Mouse (Mus musculus) layer of hippocampus, adult 11-12 months (tissue): ENCODE results near the gene Kif7.

Experiments used
- DNase-seq: peaks from one replicate; pipeline ENCODE4 v3.0.0; 2022; ENCODE audit warnings: low spot score

Kif7 gene

GRCm38 (mm10) chr7:79721386-79721977 lies 6.0 kb upstream of the Kif7 start:
- DNase-seq, result peak; percentile 35

- no peak for DNase-seq
Measured at GRCm38 (mm10) chr7:79710831-79711230, 4.7 kb downstream of the Kif7 start.

GRCm38 (mm10) chr7:79710130-79710607 lies 5.4 kb downstream of the Kif7 start:
- peak; percentile 51 for DNase-seq

GRCm38 (mm10) chr7:79705210-79705609 lies 10.3 kb downstream of the Kif7 start:
- DNase-seq, result no peak

- no peak for DNase-seq
Measured at GRCm38 (mm10) chr7:79702755-79703154, 12.8 kb downstream of the Kif7 start.

- DNase-seq, result no peak
Measured at GRCm38 (mm10) chr7:79696495-79696894, 19.0 kb downstream of the Kif7 start.

DNA sequence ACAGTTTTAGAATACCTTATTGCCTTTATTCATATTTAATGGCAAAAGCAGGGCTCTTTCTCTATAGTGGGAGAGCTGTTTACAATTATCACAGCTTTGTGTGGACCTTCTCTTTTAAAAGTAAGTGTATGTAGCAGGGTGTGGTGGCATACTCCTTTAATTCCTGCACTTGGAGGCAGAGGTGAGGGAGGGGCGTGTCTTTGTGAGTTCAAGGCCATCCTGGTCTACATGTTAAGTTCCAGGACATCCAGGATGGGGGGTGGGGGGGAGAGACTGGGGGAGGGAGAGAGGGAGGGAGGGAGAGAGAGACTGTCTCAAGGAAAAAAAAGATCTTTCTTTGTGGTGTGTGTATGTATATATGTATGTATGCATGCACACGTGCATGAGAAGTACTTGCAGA lies 35.3 kb downstream of the Kif7 start:
- no peak for DNase-seq

DNA sequence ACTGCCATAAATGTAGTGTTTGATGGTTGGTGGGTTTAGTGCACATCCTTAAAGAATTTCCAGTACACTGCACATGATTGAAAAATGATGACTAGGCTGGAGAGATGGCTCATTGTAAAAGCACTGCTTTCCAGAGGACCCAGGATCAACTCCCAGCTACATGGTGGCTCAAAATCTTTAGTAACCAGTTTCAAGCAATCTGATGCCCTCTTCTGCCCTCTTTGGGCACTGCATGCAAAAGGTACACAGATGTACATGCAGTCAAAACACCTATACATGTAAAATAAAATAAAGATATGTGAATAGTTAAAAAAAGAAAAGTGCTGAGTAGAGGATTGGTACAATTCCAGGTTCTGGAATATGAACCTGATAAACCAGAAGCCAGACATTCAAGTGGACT lies 36.3 kb downstream of the Kif7 start:
- DNase-seq, result no peak

DNA sequence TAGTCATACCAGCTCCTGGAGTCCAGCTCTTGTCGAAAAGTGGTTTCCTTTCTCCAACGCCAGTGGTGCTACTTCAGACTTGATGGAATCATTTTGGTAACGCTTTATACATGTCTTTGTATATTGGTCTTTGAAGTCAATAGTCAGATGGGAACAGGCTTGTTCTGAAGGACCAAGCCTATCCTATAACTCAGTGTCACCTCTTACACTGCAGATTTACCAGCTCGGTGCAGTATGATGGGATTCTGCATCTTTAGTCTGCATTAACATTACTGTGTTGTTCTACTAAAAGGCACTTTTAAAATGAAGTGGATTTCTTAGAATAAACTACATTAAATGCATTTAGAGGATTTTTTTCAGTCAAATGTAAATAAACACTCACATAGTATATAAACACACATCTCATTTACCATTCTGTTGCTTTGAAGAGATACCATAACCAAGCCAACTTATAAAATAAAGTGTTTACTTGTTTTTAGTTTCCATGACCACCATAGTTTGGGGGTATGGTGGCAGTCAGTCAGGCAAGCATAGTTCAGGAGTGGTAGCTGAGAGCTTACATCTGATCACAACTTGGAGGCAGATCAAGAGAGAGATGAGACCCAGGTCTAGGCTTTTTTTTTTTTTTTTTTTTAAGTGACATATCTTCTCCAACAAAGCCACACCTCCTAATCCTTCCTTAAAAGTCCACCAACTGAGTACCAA lies 44.5 kb downstream of the Kif7 start:
- DNase-seq, result no peak

DNA sequence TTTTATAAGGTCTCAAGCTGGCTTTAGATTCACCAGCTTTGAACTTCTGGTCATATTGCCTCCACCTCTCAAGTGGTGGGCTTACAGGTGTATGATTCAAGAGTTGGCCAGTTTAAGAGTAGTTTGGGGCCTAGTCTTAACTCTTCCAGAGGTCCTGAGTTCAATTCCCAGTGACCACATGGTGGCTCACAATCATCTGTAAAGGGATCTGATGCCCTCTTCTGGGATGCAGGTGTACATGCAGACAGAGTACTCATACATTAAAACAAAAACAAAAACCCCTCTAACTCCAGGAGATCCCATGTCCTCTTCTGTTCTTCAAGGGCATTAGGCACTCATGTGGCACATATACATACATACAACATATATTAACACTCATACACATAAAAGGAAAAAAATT lies 48.8 kb downstream of the Kif7 start:
- no peak for DNase-seq

DNA sequence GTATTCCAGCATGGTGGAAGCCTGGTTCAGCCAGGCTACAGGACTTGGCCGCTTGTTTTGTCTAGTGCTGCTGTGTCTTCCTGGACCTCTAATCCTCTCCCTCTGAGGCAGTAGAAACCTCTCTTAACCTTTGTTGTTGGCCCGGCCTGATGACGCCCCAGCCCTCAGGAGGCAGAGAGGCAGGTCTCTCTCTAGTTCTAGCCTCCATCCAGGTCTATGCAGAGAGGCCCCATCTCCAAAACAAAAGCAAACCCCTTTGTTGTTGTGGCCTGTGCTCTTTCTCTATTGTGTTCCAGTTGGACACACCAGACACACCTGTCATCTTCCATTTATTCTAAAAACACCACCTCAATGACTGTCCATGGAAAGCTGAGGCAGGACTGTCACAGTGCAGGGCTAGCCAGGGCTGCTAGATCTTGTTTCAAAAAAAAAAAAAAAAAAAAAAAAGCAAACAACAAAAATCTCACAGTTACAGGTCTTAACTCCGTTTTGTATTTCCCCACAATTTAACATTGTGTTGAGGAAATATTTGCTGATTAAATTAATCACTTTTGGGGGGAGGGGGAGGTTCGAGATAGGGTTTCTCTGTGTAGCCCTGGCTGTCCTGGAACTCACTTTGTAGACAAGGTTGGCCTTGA lies 54.1 kb downstream of the Kif7 start:
- no peak for DNase-seq

DNA sequence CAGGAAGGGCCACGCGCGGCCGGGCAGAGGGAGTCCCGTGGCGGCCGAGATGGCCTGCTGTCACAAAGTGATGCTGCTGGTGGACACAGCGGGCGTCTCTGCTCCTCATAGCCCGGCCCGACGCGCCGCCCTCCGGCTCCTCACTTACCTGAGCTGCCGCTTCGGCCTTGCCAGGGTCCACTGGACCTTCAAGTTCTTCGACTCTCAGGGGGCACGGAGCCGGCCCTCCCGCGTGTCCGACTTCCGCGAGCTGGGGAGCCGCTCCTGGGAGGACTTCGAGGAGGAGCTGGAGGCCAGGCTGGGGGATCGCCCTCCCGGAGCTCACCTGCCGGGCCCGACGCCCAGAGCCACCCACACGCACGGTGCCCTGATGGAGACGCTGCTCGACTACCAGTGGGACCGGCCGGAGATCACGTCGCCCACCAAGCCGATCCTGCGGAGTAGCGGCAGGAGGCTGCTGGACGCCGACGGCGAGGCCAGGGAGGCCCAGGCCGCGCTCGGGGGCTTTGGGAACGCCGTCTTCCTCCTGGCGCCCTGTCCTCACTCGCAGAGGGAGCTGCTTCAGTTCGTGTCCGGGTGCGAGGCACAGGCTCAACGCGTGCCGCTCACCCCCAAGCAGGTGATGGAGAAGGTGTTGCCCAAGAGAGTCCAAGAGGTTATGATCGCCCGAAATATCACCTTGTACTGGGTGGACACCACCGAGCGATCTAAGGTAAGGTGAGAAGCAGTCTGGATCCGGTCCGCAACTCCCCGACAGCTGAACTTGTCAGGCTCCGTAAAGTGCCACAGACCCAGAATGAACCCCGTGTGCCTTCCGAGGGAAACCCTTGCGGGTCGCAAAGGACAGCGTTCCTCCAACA lies 55.0 kb downstream of the Kif7 start:
- DNase-seq, result no peak

- DNase-seq, result peak; percentile 96
Measured at GRCm38 (mm10) chr7:79659578-79660290, 55.8 kb downstream of the Kif7 start, which contains the start of gene Ticrr. Gene Ticrr, plus strand, starts transcription at chr7:79660196.

DNA sequence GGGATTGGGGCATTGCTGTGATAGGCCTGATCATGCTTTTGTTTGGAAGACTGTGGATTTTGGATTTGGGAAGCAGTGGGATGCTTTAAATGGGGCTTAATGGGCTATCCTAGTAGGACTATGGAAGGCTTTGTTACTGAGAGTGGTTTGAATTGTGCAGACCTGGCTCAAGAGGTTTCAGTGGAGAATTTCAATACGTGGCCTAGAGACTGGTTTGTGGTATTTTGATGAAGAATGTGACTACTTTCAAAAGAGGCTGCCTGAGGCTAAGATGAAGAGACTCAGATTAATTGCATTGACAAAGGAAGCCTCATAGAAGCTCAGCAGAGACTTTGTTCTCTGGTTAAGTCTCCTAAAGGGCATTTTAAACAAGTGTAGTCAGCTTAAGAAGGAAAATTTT lies 60.9 kb downstream of the Kif7 start:
- no peak for DNase-seq

DNA sequence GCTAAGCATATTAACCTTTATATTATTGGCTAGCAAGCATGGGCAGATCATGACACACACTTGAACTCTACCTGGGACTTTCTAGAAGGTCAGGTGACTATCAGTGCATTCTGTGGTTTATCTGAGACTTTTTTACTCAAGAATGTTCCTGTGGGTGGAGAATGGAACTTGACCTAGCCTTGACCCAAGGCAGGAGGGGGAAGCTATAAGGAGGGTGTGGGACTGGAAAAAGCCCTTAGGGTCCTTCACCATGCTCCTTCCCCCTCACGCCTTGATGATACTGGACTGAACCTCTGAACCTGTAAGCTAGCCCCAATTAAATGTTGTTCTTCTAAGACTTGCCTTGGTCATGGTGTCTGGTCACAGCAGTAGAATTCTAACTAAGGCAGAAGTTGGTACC lies 61.3 kb downstream of the Kif7 start:
- DNase-seq, result no peak

- peak; percentile 64 for DNase-seq
Measured at GRCm38 (mm10) chr7:79649005-79649404, 66.5 kb downstream of the Kif7 start.
